Mouse (Mus musculus): ENCODE results near the gene Sept5. TPM values are rescaled to one million over a fixed set of nuclear protein-coding genes. Genes with fewer than 3 reads are reported as not detected.
A peak's percentile ranks its signal among the peaks of the same experiment; 100 is the strongest.

Sept5 gene
- total RNA-seq, 2 experiments from 2014 or later: 703 to 707 TPM

GRCm38 (mm10) chr16:18589804-18590790 lies 39.7 kb downstream of the Sept5 start, which contains the start of gene Tbx1:
Gene Tbx1, minus strand, starts transcription at chr16:18590671.
- DNase-seq (ENCODE audit: extremely low spot score in 1 of 2, low spot score in 2 of 2): no peak
- intact Hi-C loops (cut with DNase I): no loop called here

GRCm38 (mm10) chr16:18589080-18589621 lies 40.6 kb downstream of the Sept5 start:
- intact Hi-C loops (cut with DNase I): no loop called here
- no peak for DNase-seq (ENCODE audit: extremely low spot score in 1 of 2, low spot score in 2 of 2)

DNA sequence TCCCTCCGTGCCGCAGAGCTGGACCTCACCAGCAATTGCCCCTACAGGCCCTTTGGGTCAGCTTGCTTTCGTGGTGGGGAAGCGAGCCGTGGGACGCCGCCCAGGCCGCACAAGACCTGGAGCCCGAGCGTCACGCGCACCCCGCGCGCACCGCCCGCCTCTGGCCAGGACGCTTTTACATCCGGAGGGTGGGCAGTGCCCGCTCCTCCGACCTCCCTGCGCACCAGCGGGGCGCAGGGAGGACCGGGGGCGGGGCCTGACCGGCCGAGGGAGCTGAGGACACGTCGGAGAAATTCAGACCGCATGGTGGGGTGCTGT lies 41.1 kb downstream of the Sept5 start:
- DNase-seq (ENCODE audit: extremely low spot score in 1 of 2, low spot score in 2 of 2): no peak
- intact Hi-C loops (cut with DNase I): no loop called here

DNA sequence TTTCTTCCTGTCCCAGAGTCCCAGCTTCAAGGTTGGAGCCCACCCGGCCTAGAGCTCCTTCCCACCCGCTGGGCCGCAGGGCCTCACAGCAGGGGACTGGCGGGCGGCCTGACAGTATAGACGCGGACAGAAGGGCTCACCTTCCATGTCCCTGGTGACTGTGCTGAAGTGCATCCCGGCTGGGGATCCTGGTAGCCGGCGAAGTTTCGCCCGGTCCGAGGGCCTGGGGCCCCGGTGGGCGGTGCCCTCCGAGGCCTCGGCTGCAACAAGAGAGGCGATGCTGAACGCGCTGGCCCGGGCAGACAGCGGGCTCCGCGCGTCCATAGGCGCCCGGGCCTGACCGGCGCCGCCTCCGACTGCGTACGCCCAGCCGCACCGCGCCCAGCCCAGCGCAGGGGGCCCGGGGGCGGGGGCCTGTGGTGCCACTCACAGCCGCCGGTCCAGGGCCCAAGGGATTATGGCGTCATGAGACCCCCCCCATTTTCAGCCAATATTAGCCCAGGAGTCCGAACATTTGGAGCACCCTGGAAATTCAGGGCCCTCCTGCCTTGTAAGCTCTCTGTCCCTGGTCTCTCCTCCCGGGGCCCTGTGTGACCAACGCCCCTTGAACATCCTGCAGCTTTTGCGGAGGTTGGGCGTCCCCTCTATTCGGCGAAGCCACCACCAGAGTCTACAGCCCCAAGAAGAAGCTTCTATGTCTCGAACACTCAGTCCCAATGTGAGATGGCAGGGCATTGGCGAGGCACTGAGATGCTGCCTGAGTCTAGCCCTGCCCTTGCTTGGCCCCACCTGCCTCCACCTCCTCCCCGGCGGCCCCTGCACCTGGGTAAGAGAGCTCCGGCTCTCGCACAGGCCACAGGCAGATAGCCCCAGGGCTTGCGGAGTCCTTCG lies 41.7 kb downstream of the Sept5 start:
- intact Hi-C loops (cut with DNase I): no loop called here
- peak in 1 of 2 experiments; percentile 44 for DNase-seq (ENCODE audit: extremely low spot score in 1 of 2, low spot score in 2 of 2)

- intact Hi-C loops (cut with DNase I): no loop called here
- no peak for DNase-seq (ENCODE audit: extremely low spot score in 1 of 2, low spot score in 2 of 2)
Measured at GRCm38 (mm10) chr16:18586906-18587546, 42.7 kb downstream of the Sept5 start.

GRCm38 (mm10) chr16:18586076-18586905 lies 43.5 kb downstream of the Sept5 start:
- DNase-seq (ENCODE audit: extremely low spot score in 1 of 2, low spot score in 2 of 2): no peak
- intact Hi-C loops (cut with DNase I): no loop called here

DNA sequence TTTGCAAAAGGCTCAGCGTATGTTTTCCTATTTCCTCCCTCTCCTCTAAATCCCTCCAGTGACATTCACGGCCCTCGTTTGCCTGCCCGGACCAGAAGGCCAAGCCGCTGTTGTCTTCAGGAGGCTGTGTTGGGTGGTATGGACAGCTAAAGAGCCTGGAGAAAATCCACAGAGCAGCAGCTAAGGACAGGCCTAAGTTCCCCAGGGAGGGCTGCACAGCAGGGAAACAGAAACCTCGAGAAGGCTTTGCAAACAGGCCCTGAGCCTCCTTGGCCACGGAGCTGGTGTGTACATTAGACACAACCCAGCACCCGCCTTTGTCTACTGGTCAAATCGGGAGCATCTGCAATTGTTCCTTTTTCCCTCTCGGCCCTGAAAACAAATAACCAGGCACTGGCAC lies 44.1 kb downstream of the Sept5 start:
- DNase-seq (ENCODE audit: extremely low spot score in 1 of 2, low spot score in 2 of 2): no peak
- intact Hi-C loops (cut with DNase I): no loop called here

DNA sequence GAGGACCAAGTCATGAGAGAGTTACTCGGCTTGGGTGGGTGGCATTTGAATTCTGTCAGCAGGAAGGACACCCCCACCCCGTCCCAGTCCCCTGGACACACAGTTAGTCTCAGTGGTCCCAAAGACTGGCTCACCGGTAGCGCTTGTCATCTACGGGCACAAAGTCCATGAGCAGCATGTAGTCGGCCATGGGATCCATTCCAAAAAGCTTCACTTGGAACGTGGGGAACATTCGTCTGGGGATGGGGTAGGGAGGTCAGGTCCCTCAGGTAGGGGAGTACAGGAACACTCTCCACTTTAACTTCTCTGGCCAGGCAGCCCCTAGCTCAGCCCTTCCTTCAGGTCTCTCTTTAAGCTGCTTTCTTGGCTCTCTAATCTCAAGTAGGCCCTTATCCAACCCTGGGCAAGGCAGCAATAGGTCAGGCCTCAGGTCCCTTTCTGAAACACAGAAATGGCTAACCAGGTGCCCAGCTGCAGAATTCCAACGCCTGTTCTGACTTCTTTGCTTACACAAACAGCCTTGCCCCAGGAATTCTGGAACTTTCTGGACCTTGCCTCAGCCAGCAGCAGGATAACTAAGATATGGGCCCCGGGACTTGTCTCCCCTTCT lies 44.7 kb downstream of the Sept5 start:
- intact Hi-C loops (cut with DNase I): no loop called here
- DNase-seq (ENCODE audit: extremely low spot score in 1 of 2, low spot score in 2 of 2): no peak

DNA sequence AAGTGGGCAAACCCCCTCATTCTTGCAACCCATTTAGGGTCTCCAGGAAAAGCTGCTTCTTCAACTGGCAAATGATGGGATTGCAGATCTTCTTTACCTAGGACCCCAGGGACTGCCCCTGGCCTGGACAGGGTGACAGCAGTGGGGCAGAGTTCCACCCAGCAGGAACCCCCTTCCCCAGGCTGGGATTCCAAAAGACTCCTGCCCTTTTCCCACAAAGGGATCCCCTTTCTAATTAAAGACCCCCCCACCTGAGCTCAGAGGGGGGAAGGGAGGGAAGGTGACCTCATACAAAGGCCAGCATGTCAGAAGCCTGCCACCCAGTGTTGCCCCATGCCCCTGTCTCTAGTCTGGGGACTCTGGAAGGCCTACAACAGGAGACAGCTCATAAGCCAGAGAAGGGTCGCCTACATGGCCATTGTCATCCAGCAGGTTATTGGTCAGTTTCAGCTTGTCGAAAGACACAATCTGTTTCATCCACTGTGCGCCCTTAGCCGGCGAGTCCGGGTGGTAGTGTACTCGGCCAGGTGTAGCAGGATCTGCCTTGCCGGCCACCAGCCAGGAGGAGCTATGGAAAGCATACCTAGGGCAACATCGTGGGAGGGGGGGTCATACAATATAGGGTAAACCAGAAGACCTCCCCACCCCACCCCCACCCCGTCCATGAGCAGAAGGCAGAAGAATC lies 45.9 kb downstream of the Sept5 start:
- intact Hi-C loops (cut with DNase I): no loop called here
- DNase-seq (ENCODE audit: extremely low spot score in 1 of 2, low spot score in 2 of 2): no peak

- intact Hi-C loops (cut with DNase I): no loop called here
Measured at GRCm38 (mm10) chr16:18583169-18583568, 46.6 kb downstream of the Sept5 start.

GRCm38 (mm10) chr16:18582426-18583148 lies 47.2 kb downstream of the Sept5 start:
- no peak for DNase-seq (ENCODE audit: extremely low spot score in 1 of 2, low spot score in 2 of 2)
- intact Hi-C loops (cut with DNase I): no loop called here

More at GRCm38 (mm10) chr16:18583169-18583568, 46.6 kb downstream of the Sept5 start:
- DNase-seq (ENCODE audit: extremely low spot score in 1 of 2, low spot score in 2 of 2): no peak

- DNase-seq (ENCODE audit: extremely low spot score in 1 of 2, low spot score in 2 of 2): peak in 1 of 2 experiments; percentile 64
Measured at GRCm38 (mm10) chr16:18581623-18582205, 48.0 kb downstream of the Sept5 start.

DNA sequence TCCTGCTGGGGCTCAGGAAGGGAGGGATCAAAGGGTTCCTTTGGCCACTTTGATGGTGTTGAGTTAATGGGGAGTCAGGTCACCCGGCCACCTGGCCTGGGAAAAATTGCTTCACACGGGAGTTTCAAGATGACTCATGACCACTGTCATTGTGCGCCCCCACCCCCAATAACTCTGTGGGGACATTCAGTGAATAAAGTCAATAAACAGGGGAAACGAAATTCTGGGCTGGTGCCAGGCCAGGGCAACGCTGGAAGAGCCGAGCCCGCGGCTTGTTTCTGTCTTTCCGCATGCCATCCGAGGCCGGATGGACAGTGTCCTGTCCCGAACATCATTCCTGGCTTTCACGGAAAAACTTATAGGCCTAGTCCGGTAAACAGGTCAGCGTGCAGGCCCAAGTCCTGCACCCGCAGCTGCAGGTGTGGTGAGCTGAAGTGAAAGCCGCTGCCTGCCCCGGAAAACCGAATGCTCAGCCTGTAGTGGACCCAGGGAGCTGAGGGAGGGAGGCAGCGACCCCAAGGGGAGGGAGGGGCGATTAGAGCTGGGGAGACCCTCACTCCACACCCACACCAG lies 48.6 kb downstream of the Sept5 start:
- DNase-seq (ENCODE audit: extremely low spot score in 1 of 2, low spot score in 2 of 2): peak in 1 of 2 experiments; percentile 73
- intact Hi-C loops (cut with DNase I): no loop called here

More at GRCm38 (mm10) chr16:18581623-18582205, 48.0 kb downstream of the Sept5 start:
- intact Hi-C loops (cut with DNase I): no loop called here

DNA sequence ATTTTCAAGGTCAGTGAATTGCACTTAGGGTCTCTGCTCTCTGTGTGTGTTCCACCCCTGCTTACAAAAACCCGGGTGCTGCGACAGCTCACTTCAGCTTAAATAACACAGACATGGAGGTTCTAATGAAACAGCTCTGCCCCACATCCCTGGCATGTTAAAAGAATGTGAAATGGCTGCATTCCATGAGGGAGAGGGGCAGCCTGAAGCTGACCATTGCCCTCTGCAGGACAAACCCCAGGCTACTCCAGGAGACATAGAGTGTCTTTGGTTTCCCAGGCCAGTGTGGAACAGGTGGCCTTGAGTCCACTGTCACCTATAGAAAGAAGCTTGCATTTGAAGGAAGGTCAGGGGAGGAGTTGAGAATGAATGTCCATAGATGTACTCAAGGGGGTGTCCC lies 49.4 kb downstream of the Sept5 start:
- intact Hi-C loops (cut with DNase I): no loop called here
- no peak for DNase-seq (ENCODE audit: extremely low spot score in 1 of 2, low spot score in 2 of 2)

GRCm38 (mm10) chr16:18577599-18578160 lies 52.1 kb downstream of the Sept5 start:
- DNase-seq (ENCODE audit: extremely low spot score in 1 of 2, low spot score in 2 of 2): no peak
- intact Hi-C loops (cut with DNase I): no loop called here

All from left cerebral cortex, postnatal 10 days (tissue).